Mouse (Mus musculus) hindbrain, postnatal 0 days (tissue): Measurements from ENCODE around the gene Dexi. TPM values are rescaled to one million over a fixed set of nuclear protein-coding genes. Genes with fewer than 3 reads are reported as not detected.

Experiments
- ATAC-seq: fragments of 200-750 bp; cut with Nextera tagmentation; 2 replicates; pipeline ENCODE4 v1.8.0; 2017; ENCODE audit warnings: mild to moderate bottlenecking, moderate TSS enrichment, moderate library complexity
- DNase-seq: peaks from one replicate; pipeline ENCODE4 v3.0.0-alpha.2; 2015; ENCODE audit warnings: low spot score
- H3K27ac ChIP-seq: fragments of 300-500 bp; sonication (generic); 2 replicates; pipeline ENCODE4 v1.5.1; 2014; ENCODE audit warnings: mild to moderate bottlenecking
- H3K27me3 ChIP-seq: fragments of 300-500 bp; sonication (generic); 2 replicates; pipeline ENCODE4 v1.6.1; 2014; ENCODE audit warnings: low read length, mixed read lengths; ENCODE audit not compliant: insufficient read depth
- H3K36me3 ChIP-seq: fragments of 300-500 bp; sonication (generic); 2 replicates; pipeline ENCODE4 v1.6.1; 2014; ENCODE audit warnings: low read length, mixed read lengths; ENCODE audit not compliant: insufficient read depth
- H3K4me1 ChIP-seq: fragments of 300-500 bp; sonication (generic); 2 replicates; pipeline ENCODE4 v1.6.1; 2014; ENCODE audit warnings: antibody characterized with exemption, low read length, mixed read lengths; ENCODE audit not compliant: insufficient read depth
- H3K4me2 ChIP-seq: fragments of 300-500 bp; sonication (generic); 2 replicates; pipeline ENCODE4 v1.6.1; 2014; ENCODE audit warnings: low read depth, mild to moderate bottlenecking, low read length, moderate library complexity, mixed read lengths
- H3K4me3 ChIP-seq: fragments of 300-500 bp; sonication (generic); 2 replicates; pipeline ENCODE4 v1.5.1; 2014; ENCODE audit warnings: low read length
- H3K9ac ChIP-seq: fragments of 300-500 bp; sonication (generic); replicated peaks from 2 replicates; pipeline ENCODE4 v1.6.1; 2014; ENCODE audit warnings: mild to moderate bottlenecking, low read length, moderate library complexity, mixed read lengths
- H3K9me3 ChIP-seq: fragments of 300-500 bp; sonication (generic); 2 replicates; pipeline ENCODE4 v1.6.1; 2016; ENCODE audit warnings: low read length, mixed read lengths
- CTCF ChIP-seq: IDR thresholded peaks from 2 replicates; pipeline ENCODE4 v1.5.1; 2016; ENCODE audit warnings: antibody characterized with exemption, control low read depth, low read depth
- WGBS: fragments of 180-500 bp; shearing (Covaris S2); extraction: QIAGEN DNeasy Blood & Tissue Kit; methylation state at CpG from one replicate; pipeline ENCODE4 v1.1.7; 2014; 5-methylcytosine and 5-hydroxymethylcytosine counted together
- polyA plus RNA-seq: library from polyadenylated mRNA; unstranded; fragments of >200 nt; fragmentation: Nextera tagmentation; extraction: Ambion mirVana; gene quantifications from 2 replicates; pipeline ENCODE4 v1.2.1, GENCODE M21; 2015
- total RNA-seq: library from RNA; depleted of rRNA; stranded (reverse); fragments of >200 nt; gene quantifications from 2 replicates; pipeline ENCODE4 v1.2.3, GENCODE M21; 2014

Dexi gene
- total and polyA plus RNA-seq, 2 experiments from 2014 or later: 21.6 to 50.7 TPM

- ATAC-seq (no peak), DNase-seq (no peak)
- H3K9ac ChIP-seq: no peak overlapping the region
- 83% methylated on average over 3 of the region's 3 CpGs for WGBS
- no peak overlapping the region for H3K4me2 ChIP-seq
- no peak overlapping the region for H3K27ac ChIP-seq
- H3K4me3 ChIP-seq: no peak overlapping the region
- H3K9me3 ChIP-seq: no peaks in the 10 kb centered on the region
- no peak for TF ChIP-seq CTCF
- no peaks in the 10 kb centered on the region for H3K36me3 ChIP-seq
- H3K27me3 ChIP-seq: no peaks in the 10 kb centered on the region
- H3K4me1 ChIP-seq: no peaks in the 10 kb centered on the region; the same call in 1 of the 2 replicates
Measured at GRCm38 (mm10) chr16:10528382-10528781, 14.5 kb downstream of the Dexi start.

GRCm38 (mm10) chr16:10527046-10527644 is 15.7 kb downstream of the Dexi start:
- Histone ChIP-seq H3K9ac (no peak overlapping the region), H3K27me3 (no peaks in the 10 kb centered on the region), H3K4me1 (no peaks in the 10 kb centered on the region), H3K36me3 (no peaks in the 10 kb centered on the region), H3K9me3 (no peaks in the 10 kb centered on the region), H3K4me2 (no peak overlapping the region), H3K4me3 (no peak overlapping the region), H3K27ac (no peak overlapping the region)
- ATAC-seq (peak; percentile 66), DNase-seq (peak; percentile 34)
- 60% methylated on average over 6 of the region's 6 CpGs for WGBS
- peak; percentile 43 for TF ChIP-seq CTCF

GRCm38 (mm10) chr16:10525610-10525980 is 17.3 kb downstream of the Dexi start:
- 66% methylated on average over 2 of the region's 2 CpGs for WGBS
- no peak for DNase-seq

GRCm38 (mm10) chr16:10524866-10525609 is 17.8 kb downstream of the Dexi start:
- DNase-seq (no peak), ATAC-seq (no peak)
- Histone ChIP-seq H3K27ac (no peak overlapping the region), H3K9ac (no peak overlapping the region), H3K4me1 (no peaks in the 10 kb centered on the region), H3K4me2 (no peak overlapping the region), H3K27me3 (no peaks in the 10 kb centered on the region), H3K4me3 (no peak overlapping the region), H3K9me3 (no peaks in the 10 kb centered on the region), H3K36me3 (no peaks in the 10 kb centered on the region)
- 87% methylated on average over 4 of the region's 4 CpGs for WGBS
- TF ChIP-seq CTCF: no peak

More at GRCm38 (mm10) chr16:10525610-10525980, 17.3 kb downstream of the Dexi start:
- no peak for ATAC-seq
- H3K36me3 ChIP-seq: no peaks in the 10 kb centered on the region
- no peak overlapping the region for H3K27ac ChIP-seq
- no peak for TF ChIP-seq CTCF
- no peak overlapping the region for H3K4me2 ChIP-seq
- no peaks in the 10 kb centered on the region for H3K4me1 ChIP-seq
- no peaks in the 10 kb centered on the region for H3K27me3 ChIP-seq
- H3K4me3 ChIP-seq: no peak overlapping the region
- no peak overlapping the region for H3K9ac ChIP-seq
- H3K9me3 ChIP-seq: no peaks in the 10 kb centered on the region

- ATAC-seq: no peak
- Histone ChIP-seq H3K4me1 (no peaks in the 10 kb centered on the region), H3K27me3 (no peaks in the 10 kb centered on the region), H3K4me2 (no peak overlapping the region), H3K9me3 (no peaks in the 10 kb centered on the region), H3K36me3 (no peaks in the 10 kb centered on the region), H3K9ac (no peak overlapping the region), H3K4me3 (no peak overlapping the region), H3K27ac (no peak overlapping the region)
- WGBS: 87% methylated on average over 8 of the region's 8 CpGs
- DNase-seq: no peak
- TF ChIP-seq CTCF: no peak
Measured at GRCm38 (mm10) chr16:10523650-10524049, 19.2 kb downstream of the Dexi start.

GRCm38 (mm10) chr16:10522811-10523210 is 20.0 kb downstream of the Dexi start:
- 94% methylated on average over 1 of the region's 1 CpGs for WGBS
- Histone ChIP-seq H3K27me3 (no peaks in the 10 kb centered on the region), H3K9me3 (no peaks in the 10 kb centered on the region), H3K9ac (no peak overlapping the region), H3K36me3 (no peaks in the 10 kb centered on the region), H3K27ac (no peak overlapping the region), H3K4me1 (no peaks in the 10 kb centered on the region), H3K4me3 (no peak overlapping the region), H3K4me2 (no peak overlapping the region)
- ATAC-seq (no peak), DNase-seq (peak; percentile 73)
- peak; percentile 82 for TF ChIP-seq CTCF

GRCm38 (mm10) chr16:10520908-10521614 is 21.8 kb downstream of the Dexi start:
- peak; percentile 84 for ATAC-seq
- Histone ChIP-seq H3K36me3 (no peaks in the 10 kb centered on the region), H3K4me2 (no peak overlapping the region), H3K4me3 (no peak overlapping the region), H3K4me1 (no peaks in the 10 kb centered on the region), H3K9ac (no peak overlapping the region), H3K9me3 (no peaks in the 10 kb centered on the region), H3K27ac (no peak overlapping the region), H3K27me3 (no peaks in the 10 kb centered on the region)
- TF ChIP-seq CTCF: peak; percentile 84
- DNase-seq: peak; percentile 90
- 32% methylated on average over 2 of the region's 2 CpGs for WGBS
